Mouse (Mus musculus) kidney, adult 18-20 months (tissue): ENCODE results near the gene Rhox3h.
"Not testable (repeated sequence)": the region's sequence is repeated elsewhere in the genome, so short reads cannot be mapped to it uniquely, and the experiment has no call there.

Source experiments
- DNase-seq: peaks from one replicate; pipeline ENCODE4 v3.0.0; 2021

Rhox3h gene

GRCm38 (mm10) chrX:37668664-37669063 is at the start of gene Rhox3h:
TSS of gene Rhox3h (minus strand) at chrX:37668764.
- not testable (repeated sequence) for DNase-seq

GRCm38 (mm10) chrX:37701821-37702387 is 33.3 kb upstream of the Rhox3h start:
- peak; percentile 23 for DNase-seq

- no peak for DNase-seq
These were observed 23.7 kb upstream of the Rhox3h start for GRCm38 (mm10) chrX:37692261-37692660.

- no peak for DNase-seq
These were observed 14.6 kb upstream of the Rhox3h start for GRCm38 (mm10) chrX:37683031-37683715.

GRCm38 (mm10) chrX:37673177-37673576 is 4.6 kb upstream of the Rhox3h start, which contains the start of gene Rhox2h:
TSS of gene Rhox2h (minus strand) at chrX:37673277.
- not testable (repeated sequence) for DNase-seq

- not testable (repeated sequence) for DNase-seq
These were observed 17.3 kb downstream of the Rhox3h start, which contains the start of gene Rhox4g for GRCm38 (mm10) chrX:37651227-37651626. TSS of gene Rhox4g (minus strand) at chrX:37651327.

GRCm38 (mm10) chrX:37643370-37643769 is 25.2 kb downstream of the Rhox3h start, which contains the start of gene Rhox2g:
TSS of gene Rhox2g (minus strand) at chrX:37643470.
- DNase-seq: not testable (repeated sequence)

GRCm38 (mm10) chrX:37628512-37628911 is 40.1 kb downstream of the Rhox3h start, which contains the start of gene Rhox3g:
TSS of gene Rhox3g (minus strand) at chrX:37628612.
- not testable (repeated sequence) for DNase-seq
